Mouse (Mus musculus): ENCODE measurements at regions not wholly inside any gene's neighbourhood (a gene's known extent, or its start where the extent isn't known, plus 50 kb on each side); places are given as distances from the start of the nearest gene placed in this dataset.
A peak's percentile ranks its signal among the peaks of the same experiment; 100 is the strongest.

DNA sequence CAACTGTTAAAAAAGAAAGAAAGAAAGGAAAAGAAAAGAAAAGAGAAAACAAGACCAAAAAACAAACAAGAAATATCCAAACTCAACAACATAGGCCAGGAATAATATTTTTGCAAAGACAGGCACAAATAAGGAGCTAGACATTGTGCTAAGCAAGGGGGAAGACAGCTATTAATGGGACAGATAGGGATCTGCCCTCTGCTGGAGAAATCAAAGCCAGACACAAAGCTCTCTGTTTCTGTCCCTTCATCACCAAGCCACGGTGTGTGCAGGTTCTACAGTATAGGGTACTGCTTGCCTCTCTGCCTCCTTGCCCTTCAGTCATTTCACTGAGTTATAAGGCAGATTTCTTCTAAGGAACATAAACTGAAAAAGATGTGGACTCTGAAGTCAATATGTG, 57.8 kb upstream of the Chchd3 start:
- Histone ChIP-seq H3K4me3 (no peak overlapping the region), H3K36me3 (no peaks in the 10 kb centered on the region), H3K27me3 (ENCODE audit: low read depth, poor library complexity, severe bottlenecking) (no peaks in the 10 kb centered on the region), H3K27ac (no peak overlapping the region), H3K9me3 (replicated peaks) (no peaks in the 10 kb centered on the region), H3K4me1 (no peaks in the 10 kb centered on the region)
- DNase-seq (ENCODE audit: low spot score): no peak
- WGBS: 60% methylated on average over 1 of the region's 1 CpGs

DNA sequence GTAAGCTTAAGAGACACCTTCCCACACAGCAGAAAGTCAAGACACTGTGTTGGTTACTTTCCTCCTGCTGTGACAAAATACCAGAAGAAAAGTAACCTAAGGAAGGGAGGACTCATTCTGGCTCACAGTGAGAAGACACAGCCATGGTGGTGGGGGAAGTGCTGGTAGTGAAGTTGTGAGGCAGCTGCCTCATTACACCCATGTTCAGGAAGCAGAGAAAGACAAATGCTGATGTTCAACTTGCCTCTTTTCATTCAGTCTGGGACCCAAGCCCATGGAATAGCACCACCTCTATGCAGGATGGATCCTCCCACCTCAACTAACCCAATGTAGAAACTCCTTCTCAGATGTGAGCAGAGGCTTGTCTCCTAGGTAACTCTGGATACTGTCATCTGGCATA, 60.5 kb upstream of the Chchd3 start:
- Histone ChIP-seq H3K27me3 (ENCODE audit: low read depth, poor library complexity, severe bottlenecking) (no peaks in the 10 kb centered on the region), H3K4me1 (no peaks in the 10 kb centered on the region), H3K9me3 (replicated peaks) (no peaks in the 10 kb centered on the region), H3K36me3 (no peaks in the 10 kb centered on the region), H3K4me3 (no peak overlapping the region), H3K27ac (no peak overlapping the region)
- DNase-seq (ENCODE audit: low spot score): no peak

DNA sequence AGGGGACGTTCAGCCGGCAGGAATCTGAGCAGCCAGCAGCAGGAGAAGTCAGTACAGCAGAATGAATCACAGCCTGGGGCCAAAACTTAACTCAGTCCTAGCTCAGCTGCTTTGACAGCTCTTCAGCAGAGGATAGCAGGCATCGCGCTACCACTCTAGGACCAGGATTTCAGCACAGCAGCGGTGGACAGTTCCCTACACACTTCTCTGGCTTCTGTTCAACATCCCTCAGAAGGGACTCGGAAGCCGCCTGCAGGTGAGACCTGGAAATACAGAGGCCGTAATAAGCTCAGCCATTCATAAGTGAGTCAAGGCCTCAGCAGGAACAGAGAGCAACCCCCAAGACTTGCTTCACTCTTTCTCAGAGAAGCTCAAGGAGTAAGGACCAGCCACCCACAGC, 66.5 kb upstream of the Chchd3 start:
- Histone ChIP-seq H3K27ac (no peak overlapping the region), H3K27me3 (ENCODE audit: low read depth, poor library complexity, severe bottlenecking) (no peaks in the 10 kb centered on the region), H3K4me1 (no peaks in the 10 kb centered on the region), H3K9me3 (replicated peaks) (no peaks in the 10 kb centered on the region), H3K4me3 (no peak overlapping the region), H3K36me3 (no peaks in the 10 kb centered on the region)
- peak; percentile 88 for DNase-seq (ENCODE audit: low spot score)
- WGBS: 9% methylated on average over 8 of the region's 8 CpGs

DNA sequence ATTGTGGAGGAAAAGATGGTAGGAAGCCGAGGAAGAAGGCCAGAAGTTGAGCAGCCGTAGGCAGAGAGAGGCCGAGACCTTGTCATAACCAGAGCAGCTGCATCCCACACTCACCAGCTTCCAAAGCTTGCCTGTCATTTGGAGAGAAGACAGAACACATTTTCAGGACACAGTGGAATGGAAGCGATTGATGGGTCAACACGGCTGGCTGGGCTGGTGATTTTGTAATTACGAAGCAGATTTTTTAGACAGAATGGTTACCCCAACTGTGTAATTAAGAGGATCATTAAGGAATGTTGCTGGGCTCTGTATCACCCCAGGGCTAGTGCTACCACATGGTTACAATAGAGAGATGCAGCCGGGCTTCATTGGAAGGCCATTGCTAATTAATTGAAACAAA, 76.8 kb upstream of the Chchd3 start:
- no peak overlapping the region for H3K4me3 ChIP-seq
- H3K36me3 ChIP-seq: no peaks in the 10 kb centered on the region
- H3K27me3 ChIP-seq (ENCODE audit: low read depth, poor library complexity, severe bottlenecking): no peaks in the 10 kb centered on the region
- DNase-seq (ENCODE audit: low spot score): no peak
- 90% methylated on average over 7 of the region's 7 CpGs for WGBS
- no peaks in the 10 kb centered on the region for H3K9me3 ChIP-seq (replicated peaks)
- H3K4me1 ChIP-seq: no peaks in the 10 kb centered on the region
- H3K27ac ChIP-seq: no peak overlapping the region

DNA sequence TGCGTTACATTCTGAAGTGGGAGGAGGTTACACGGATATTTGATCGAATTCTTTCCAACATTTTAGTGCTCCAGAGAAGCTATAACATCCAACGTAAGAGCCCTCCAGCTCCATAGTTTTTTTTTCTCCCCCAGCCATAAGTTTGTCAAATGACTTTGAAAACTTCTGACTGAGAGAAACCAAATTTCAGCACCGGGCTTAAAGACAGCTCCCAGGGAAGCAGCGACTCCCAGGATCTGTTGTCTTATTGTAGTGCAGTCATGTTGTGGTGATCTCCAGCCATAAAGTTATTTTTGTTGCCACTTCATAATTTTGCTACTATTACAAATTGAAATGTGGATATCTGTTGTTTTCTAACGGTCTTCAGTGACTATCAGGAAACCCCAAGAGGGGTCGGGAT, 77.8 kb upstream of the Chchd3 start:
- Histone ChIP-seq H3K27ac (no peak overlapping the region), H3K9me3 (replicated peaks) (no peaks in the 10 kb centered on the region), H3K4me1 (no peaks in the 10 kb centered on the region), H3K4me3 (no peak overlapping the region), H3K36me3 (no peaks in the 10 kb centered on the region), H3K27me3 (ENCODE audit: low read depth, poor library complexity, severe bottlenecking) (no peaks in the 10 kb centered on the region)
- WGBS: 41% methylated on average over 8 of the region's 8 CpGs
- DNase-seq (ENCODE audit: low spot score): peak; percentile 64

DNA sequence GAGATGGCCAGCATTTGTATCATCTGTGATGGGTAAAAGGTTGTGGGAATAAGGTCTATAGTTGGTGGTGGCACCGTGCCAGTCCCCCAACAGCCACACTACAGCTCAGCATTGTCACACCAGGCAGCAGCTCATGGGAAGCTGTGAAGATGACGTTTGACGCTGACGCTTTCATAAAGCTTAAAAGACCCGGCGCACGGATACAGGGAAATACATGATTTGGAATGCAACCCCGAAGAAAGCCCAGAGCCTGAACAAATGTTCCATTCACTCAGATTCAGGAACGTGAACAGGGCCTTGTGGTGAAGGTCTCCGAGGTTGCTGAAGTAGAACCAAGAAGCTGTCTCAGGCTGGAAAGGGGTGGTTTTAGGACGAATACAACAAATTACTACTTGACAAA, 82.4 kb upstream of the Exoc4 start:
- Histone ChIP-seq H3K4me3 (no peak overlapping the region), H3K27me3 (ENCODE audit: low read depth, poor library complexity, severe bottlenecking) (no peaks in the 10 kb centered on the region), H3K36me3 (no peaks in the 10 kb centered on the region), H3K4me1 (no peaks in the 10 kb centered on the region), H3K27ac (no peak overlapping the region), H3K9me3 (replicated peaks) (no peaks in the 10 kb centered on the region)
- 94% methylated on average over 11 of the region's 11 CpGs for WGBS
- no peak for DNase-seq (ENCODE audit: low spot score)

DNA sequence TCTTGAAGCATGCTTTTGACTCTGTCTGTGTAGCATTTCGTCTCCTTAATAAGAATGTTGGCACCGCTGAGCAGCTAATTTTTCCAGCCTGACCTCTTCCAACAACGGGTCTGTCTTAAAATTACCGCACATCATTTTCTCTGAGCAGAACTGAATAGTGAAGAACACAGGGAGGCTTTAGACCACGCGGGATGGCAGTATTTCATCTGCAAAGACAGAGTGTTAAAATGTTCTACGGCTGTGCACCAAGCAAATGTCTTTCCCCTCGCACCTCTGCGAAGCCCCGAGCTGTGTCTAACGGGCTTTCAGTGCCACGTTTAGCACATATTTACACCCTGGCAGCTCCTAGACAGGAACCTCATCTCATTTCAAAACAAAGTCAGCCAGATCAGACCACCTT, 75.3 kb upstream of the Exoc4 start:
- Histone ChIP-seq H3K4me1 (peaks cover 3% of the 10 kb centered on the region; the same call in 1 of the 2 replicates), H3K27me3 (ENCODE audit: low read depth, poor library complexity, severe bottlenecking) (no peaks in the 10 kb centered on the region), H3K9me3 (replicated peaks) (no peaks in the 10 kb centered on the region), H3K27ac (no peak overlapping the region), H3K4me3 (no peak overlapping the region), H3K36me3 (no peaks in the 10 kb centered on the region)
- 68% methylated on average over 12 of the region's 12 CpGs for WGBS
- no peak for DNase-seq (ENCODE audit: low spot score)

DNA sequence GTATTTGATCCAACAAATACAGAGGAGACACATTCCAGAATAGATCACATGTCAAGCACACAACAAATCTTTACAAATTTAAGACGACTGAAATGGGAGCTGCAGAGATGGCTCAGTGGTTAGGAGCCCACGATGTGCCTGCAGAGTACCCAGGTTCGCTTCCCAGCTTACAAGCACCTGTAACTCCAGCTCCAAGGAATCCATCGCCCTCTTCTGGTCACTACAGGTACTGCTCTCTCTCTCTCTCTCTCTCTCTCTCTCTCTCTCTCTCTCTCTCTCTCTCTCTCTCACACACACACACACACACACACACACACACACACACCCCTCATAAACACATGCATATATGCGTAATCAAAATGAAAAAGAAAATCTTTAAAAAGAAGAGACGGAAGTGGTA, 74.3 kb upstream of the Exoc4 start:
- DNase-seq (ENCODE audit: low spot score): no peak
- Histone ChIP-seq H3K27ac (no peak overlapping the region), H3K27me3 (ENCODE audit: low read depth, poor library complexity, severe bottlenecking) (no peaks in the 10 kb centered on the region), H3K4me3 (no peak overlapping the region), H3K9me3 (replicated peaks) (no peaks in the 10 kb centered on the region), H3K36me3 (no peaks in the 10 kb centered on the region), H3K4me1 (peaks cover 3% of the 10 kb centered on the region; the same call in 1 of the 2 replicates)
- 61% methylated on average over 6 of the region's 6 CpGs for WGBS

DNA sequence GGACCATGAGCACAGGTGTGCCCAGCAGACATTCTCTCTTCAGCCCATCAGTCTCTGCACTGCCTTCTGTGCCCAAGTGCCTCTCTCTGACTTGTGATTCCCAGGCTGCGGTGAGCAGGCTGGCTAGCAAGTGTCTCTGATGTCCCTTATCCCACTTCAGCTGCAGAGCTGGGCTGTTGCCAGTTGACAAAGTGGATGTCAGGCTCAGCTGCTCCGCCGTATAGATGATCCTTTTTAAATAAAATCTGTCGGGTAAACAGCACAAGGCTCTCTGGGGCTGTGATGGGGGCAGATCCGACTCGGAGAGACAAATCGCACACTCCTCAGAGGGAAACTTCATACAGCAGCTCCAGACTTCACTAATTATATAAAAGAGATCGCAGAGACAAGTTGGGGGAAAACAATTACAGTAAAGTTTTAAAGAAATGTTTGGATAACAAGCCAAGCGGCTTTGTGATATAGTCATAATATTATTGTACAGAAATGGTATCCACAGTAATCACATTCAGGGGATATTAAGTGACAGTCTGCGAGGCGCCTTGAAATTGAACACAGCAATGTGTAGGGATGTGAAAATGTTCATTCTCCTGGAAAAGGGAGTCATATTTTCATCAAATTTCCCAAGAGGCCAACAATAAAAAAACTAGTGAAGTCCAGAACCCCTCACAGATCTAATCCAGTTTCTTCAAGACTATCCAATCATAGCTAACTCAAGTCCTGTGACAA, 59.2 kb upstream of the Exoc4 start:
- no peak for DNase-seq (ENCODE audit: low spot score)
- Histone ChIP-seq H3K36me3 (no peaks in the 10 kb centered on the region), H3K4me3 (no peak overlapping the region), H3K27ac (no peak overlapping the region), H3K9me3 (replicated peaks) (no peaks in the 10 kb centered on the region), H3K4me1 (no peaks in the 10 kb centered on the region), H3K27me3 (ENCODE audit: low read depth, poor library complexity, severe bottlenecking) (no peaks in the 10 kb centered on the region)
- 90% methylated on average over 11 of the region's 11 CpGs for WGBS

DNA sequence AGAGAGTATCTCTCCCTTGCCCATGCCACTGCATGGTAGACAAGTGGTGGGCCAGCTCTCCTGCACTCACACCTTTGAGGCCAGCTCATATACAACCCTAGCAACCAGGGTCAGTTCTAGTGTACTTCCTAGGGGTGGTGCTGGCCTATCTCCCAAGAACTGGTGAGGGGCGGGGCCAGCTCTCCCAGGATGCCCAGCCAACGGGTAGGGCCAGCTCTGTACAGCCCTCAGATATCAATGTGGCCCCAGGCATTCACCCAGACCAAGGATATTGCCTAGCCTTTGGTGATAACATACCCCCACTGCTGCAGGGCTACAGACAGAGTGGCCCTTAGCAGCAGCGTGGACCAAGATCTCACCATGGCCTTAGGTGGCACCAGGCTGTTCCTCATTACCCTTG, 55.1 kb upstream of the Exoc4 start:
- H3K36me3 ChIP-seq: no peaks in the 10 kb centered on the region
- H3K27me3 ChIP-seq (ENCODE audit: low read depth, poor library complexity, severe bottlenecking): no peaks in the 10 kb centered on the region
- no peak overlapping the region for H3K27ac ChIP-seq
- WGBS: 76% methylated on average over 3 of the region's 3 CpGs
- no peak for DNase-seq (ENCODE audit: low spot score)
- H3K4me1 ChIP-seq: no peaks in the 10 kb centered on the region
- H3K4me3 ChIP-seq: no peak overlapping the region
- no peaks in the 10 kb centered on the region for H3K9me3 ChIP-seq (replicated peaks)
